Mouse (Mus musculus): ENCODE results near the gene Pde4b. TPM values are rescaled to one million over a fixed set of nuclear protein-coding genes. Genes with fewer than 3 reads are reported as not detected.
A peak's percentile ranks its signal among the peaks of the same experiment; 100 is the strongest.

Pde4b gene
- polyA plus RNA-seq, 1 experiment from 2014 or later, result 22.5 TPM

- Histone ChIP-seq H3K9ac (no peak overlapping the region), H3K27ac (ENCODE audit: poor library complexity, severe bottlenecking) (no peak overlapping the region), H3K9me3 (replicated peaks) (no peaks in the 10 kb centered on the region), H3K4me1 (replicated peaks) (peaks cover 16% of the 10 kb centered on the region), H3K4me3 (no peak overlapping the region), H3K36me3 (peaks cover 3% of the 10 kb centered on the region; the same call in 1 of the 2 replicates), H3K27me3 (replicated peaks) (no peaks in the 10 kb centered on the region), H3K4me2 (no peak overlapping the region)
- ATAC-seq (ENCODE audit: insufficient number of reproducible peaks, low FRiP score), result no peak
- 72% methylated on average over 20 of the region's 20 CpGs for WGBS
Observed at GRCm38 (mm10) chr4:102496269-102497177, 409.2 kb downstream of the Pde4b start.

DNA sequence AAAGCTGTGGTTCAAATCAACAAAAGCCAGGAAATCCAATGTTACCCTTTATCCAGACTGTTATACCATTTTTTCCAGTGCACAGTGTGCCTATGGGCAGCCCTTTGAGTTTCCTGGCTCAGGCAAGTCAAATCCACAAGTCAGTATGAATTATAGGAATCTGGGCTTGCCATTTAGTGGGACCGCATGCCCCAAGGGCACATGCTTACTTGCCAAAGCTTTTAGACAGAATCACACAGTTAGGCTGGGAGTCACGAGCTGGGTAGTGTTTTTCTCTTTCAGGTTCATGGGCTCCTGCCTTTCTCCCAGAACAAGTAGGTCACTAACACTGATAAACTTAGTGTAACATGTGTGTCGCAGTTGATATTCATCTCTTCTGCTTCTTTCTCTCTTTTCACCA is 409.9 kb downstream of the Pde4b start:
- H3K4me1 ChIP-seq (replicated peaks), result peaks cover 16% of the 10 kb centered on the region
- H3K9me3 ChIP-seq (replicated peaks), result no peaks in the 10 kb centered on the region
- H3K36me3 ChIP-seq, result peaks cover 3% of the 10 kb centered on the region; the same call in 1 of the 2 replicates
- H3K4me3 ChIP-seq, result no peak overlapping the region
- H3K27me3 ChIP-seq (replicated peaks), result no peaks in the 10 kb centered on the region
- no peak overlapping the region for H3K9ac ChIP-seq
- ATAC-seq (ENCODE audit: insufficient number of reproducible peaks, low FRiP score), result no peak
- WGBS, result 87% methylated on average over 3 of the region's 3 CpGs
- no peak overlapping the region for H3K27ac ChIP-seq (ENCODE audit: poor library complexity, severe bottlenecking)
- H3K4me2 ChIP-seq, result no peak overlapping the region

GRCm38 (mm10) chr4:102498169-102498919 is 411.0 kb downstream of the Pde4b start:
- Histone ChIP-seq H3K4me2 (no peak overlapping the region), H3K9ac (no peak overlapping the region), H3K27ac (ENCODE audit: poor library complexity, severe bottlenecking) (no peak overlapping the region), H3K4me3 (no peak overlapping the region), H3K36me3 (peaks cover 3% of the 10 kb centered on the region; the same call in 1 of the 2 replicates), H3K4me1 (replicated peaks) (peaks cover 16% of the 10 kb centered on the region), H3K27me3 (replicated peaks) (no peaks in the 10 kb centered on the region), H3K9me3 (replicated peaks) (no peaks in the 10 kb centered on the region)
- ATAC-seq (ENCODE audit: insufficient number of reproducible peaks, low FRiP score), result no peak
- WGBS, result 72% methylated on average over 4 of the region's 4 CpGs

GRCm38 (mm10) chr4:102498920-102499316 is 411.6 kb downstream of the Pde4b start:
- H3K4me3 ChIP-seq, result no peak overlapping the region
- peaks cover 3% of the 10 kb centered on the region; the same call in 1 of the 2 replicates for H3K36me3 ChIP-seq
- no peak for ATAC-seq (ENCODE audit: insufficient number of reproducible peaks, low FRiP score)
- H3K27me3 ChIP-seq (replicated peaks), result no peaks in the 10 kb centered on the region
- no peaks in the 10 kb centered on the region for H3K9me3 ChIP-seq (replicated peaks)
- 67% methylated on average over 1 of the region's 1 CpGs for WGBS
- no peak overlapping the region for H3K9ac ChIP-seq
- H3K4me2 ChIP-seq, result no peak overlapping the region
- H3K4me1 ChIP-seq (replicated peaks), result peaks cover 16% of the 10 kb centered on the region
- H3K27ac ChIP-seq (ENCODE audit: poor library complexity, severe bottlenecking), result no peak overlapping the region

DNA sequence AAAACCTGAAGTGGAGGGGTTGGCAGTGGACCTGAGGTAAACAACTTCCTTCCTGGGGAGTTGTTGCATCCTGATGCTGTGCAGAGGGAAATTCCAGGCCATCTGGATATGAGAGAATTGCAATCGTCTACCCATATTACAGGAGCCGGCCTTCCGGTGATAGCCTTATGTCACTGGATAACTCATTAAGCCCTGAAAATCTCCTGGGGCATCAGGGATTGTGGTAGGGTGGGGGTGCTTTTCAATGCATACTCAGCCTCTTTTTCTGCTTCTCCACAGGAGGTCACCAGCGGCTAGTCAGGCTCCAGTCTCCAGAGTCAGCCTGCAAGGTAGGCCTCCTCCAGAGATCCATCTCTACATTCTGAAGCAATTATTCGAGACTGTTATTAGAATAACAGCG is 418.4 kb downstream of the Pde4b start:
- H3K4me3 ChIP-seq, result no peak overlapping the region
- 59% methylated on average over 6 of the region's 6 CpGs for WGBS
- H3K4me1 ChIP-seq (replicated peaks), result peaks cover 26% of the 10 kb centered on the region
- no peaks in the 10 kb centered on the region for H3K9me3 ChIP-seq (replicated peaks)
- peaks cover 7% of the 10 kb centered on the region for H3K36me3 ChIP-seq
- no peak overlapping the region for H3K9ac ChIP-seq
- H3K4me2 ChIP-seq, result no peak overlapping the region
- no peaks in the 10 kb centered on the region for H3K27me3 ChIP-seq (replicated peaks)
- no peak overlapping the region for H3K27ac ChIP-seq (ENCODE audit: poor library complexity, severe bottlenecking)
- ATAC-seq (ENCODE audit: insufficient number of reproducible peaks, low FRiP score), result no peak

GRCm38 (mm10) chr4:102506376-102507280 is 419.3 kb downstream of the Pde4b start:
- no peak overlapping the region for H3K4me2 ChIP-seq
- 65% methylated on average over 15 of the region's 15 CpGs for WGBS
- no peak overlapping the region for H3K27ac ChIP-seq (ENCODE audit: poor library complexity, severe bottlenecking)
- no peak overlapping the region for H3K9ac ChIP-seq
- peaks cover 31% of the 10 kb centered on the region for H3K4me1 ChIP-seq (replicated peaks)
- H3K36me3 ChIP-seq, result peaks cover 7% of the 10 kb centered on the region
- H3K4me3 ChIP-seq, result no peak overlapping the region
- ATAC-seq (ENCODE audit: insufficient number of reproducible peaks, low FRiP score), result no peak
- H3K9me3 ChIP-seq (replicated peaks), result no peaks in the 10 kb centered on the region
- no peaks in the 10 kb centered on the region for H3K27me3 ChIP-seq (replicated peaks)

GRCm38 (mm10) chr4:102507344-102507743 is 420.0 kb downstream of the Pde4b start:
- no peak for ATAC-seq (ENCODE audit: insufficient number of reproducible peaks, low FRiP score)
- Histone ChIP-seq H3K9me3 (replicated peaks) (no peaks in the 10 kb centered on the region), H3K4me3 (no peak overlapping the region), H3K36me3 (peaks cover 7% of the 10 kb centered on the region), H3K9ac (no peak overlapping the region), H3K27ac (ENCODE audit: poor library complexity, severe bottlenecking) (no peak overlapping the region), H3K4me1 (replicated peaks) (peaks cover 38% of the 10 kb centered on the region), H3K27me3 (replicated peaks) (no peaks in the 10 kb centered on the region), H3K4me2 (no peak overlapping the region)
- 66% methylated on average over 9 of the region's 9 CpGs for WGBS

GRCm38 (mm10) chr4:102507753-102508152 is 420.4 kb downstream of the Pde4b start:
- H3K9ac ChIP-seq, result no peak overlapping the region
- 81% methylated on average over 2 of the region's 2 CpGs for WGBS
- H3K9me3 ChIP-seq (replicated peaks), result no peaks in the 10 kb centered on the region
- H3K4me3 ChIP-seq, result no peak overlapping the region
- H3K4me1 ChIP-seq (replicated peaks), result peaks cover 39% of the 10 kb centered on the region
- ATAC-seq (ENCODE audit: insufficient number of reproducible peaks, low FRiP score), result no peak
- no peak overlapping the region for H3K27ac ChIP-seq (ENCODE audit: poor library complexity, severe bottlenecking)
- H3K36me3 ChIP-seq, result peaks cover 7% of the 10 kb centered on the region
- no peaks in the 10 kb centered on the region for H3K27me3 ChIP-seq (replicated peaks)
- H3K4me2 ChIP-seq, result no peak overlapping the region

DNA sequence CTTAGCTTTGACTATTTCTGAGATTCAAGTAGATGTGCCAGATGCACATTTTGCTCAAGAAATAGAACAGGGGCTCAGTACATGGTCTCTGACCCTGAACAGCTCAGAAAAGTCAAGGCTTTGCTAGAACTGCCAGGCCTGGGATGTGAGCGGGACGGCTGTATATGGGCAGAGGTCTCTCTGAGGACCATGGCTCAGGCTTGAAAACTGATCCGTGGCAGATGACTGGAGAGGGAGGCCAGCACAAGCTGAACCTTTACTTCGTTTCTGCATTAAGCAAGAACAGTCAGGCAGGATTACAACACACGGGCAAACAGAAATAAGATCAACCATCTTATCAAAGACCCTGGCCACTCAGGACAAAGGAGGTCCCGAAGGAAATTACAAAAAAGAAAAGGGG is 422.7 kb downstream of the Pde4b start:
- WGBS, result 73% methylated on average over 6 of the region's 6 CpGs

GRCm38 (mm10) chr4:102510939-102511391 is 423.6 kb downstream of the Pde4b start:
- H3K27ac ChIP-seq (ENCODE audit: poor library complexity, severe bottlenecking), result peak overlapping the region; percentile 86
- peak; percentile 84 for ATAC-seq (ENCODE audit: insufficient number of reproducible peaks, low FRiP score)
- WGBS, result 22% methylated on average over 8 of the region's 8 CpGs
- H3K9me3 ChIP-seq (replicated peaks), result no peaks in the 10 kb centered on the region
- H3K36me3 ChIP-seq, result peaks cover 7% of the 10 kb centered on the region
- 0 out of 2 replicates have a peak overlapping the region, but pooled peaks have one; percentile 12 for H3K4me3 ChIP-seq
- H3K9ac ChIP-seq, result peak overlapping the region; percentile 67; the same call in 1 of the 2 replicates
- H3K4me1 ChIP-seq (replicated peaks), result peaks cover 37% of the 10 kb centered on the region
- H3K4me2 ChIP-seq, result peak overlapping the region; percentile 57
- no peaks in the 10 kb centered on the region for H3K27me3 ChIP-seq (replicated peaks)

More for the DNA sequence above, 422.7 kb downstream of the Pde4b start:
- Histone ChIP-seq H3K9ac (no peak overlapping the region), H3K27ac (ENCODE audit: poor library complexity, severe bottlenecking) (no peak overlapping the region), H3K27me3 (replicated peaks) (no peaks in the 10 kb centered on the region), H3K36me3 (peaks cover 7% of the 10 kb centered on the region), H3K4me2 (no peak overlapping the region), H3K9me3 (replicated peaks) (no peaks in the 10 kb centered on the region), H3K4me3 (no peak overlapping the region), H3K4me1 (replicated peaks) (peaks cover 40% of the 10 kb centered on the region)
- no peak for ATAC-seq (ENCODE audit: insufficient number of reproducible peaks, low FRiP score)

Measured in heart, embryonic 12.5 days (tissue).